Mouse (Mus musculus): ENCODE data around the gene Ifna14. TPM values are rescaled to one million over a fixed set of nuclear protein-coding genes. Genes with fewer than 3 reads are reported as not detected.

The Ifna14 gene
- polyA plus RNA-seq, 1 experiment = not detected

Other genes starting within 250 kb of the Ifna14 start
- gene Hacd4, start 132.9 kb downstream of the Ifna14 start, polyA plus RNA-seq (2012; rRNA removed) = 1.0 and 1.3 TPM in 2 replicates
- not detected in 2 replicates for gene Ifnb1, start 49.0 kb downstream of the Ifna14 start, polyA plus RNA-seq (2012; rRNA removed)
- gene Ifna15, start 13.6 kb downstream of the Ifna14 start, polyA plus RNA-seq (2012; rRNA removed) = not detected in 2 replicates
- not detected in 2 replicates for gene Ifna9, start 20.6 kb upstream of the Ifna14 start, polyA plus RNA-seq (2012; rRNA removed)
- not detected in 2 replicates for gene Ifna12, start 31.6 kb upstream of the Ifna14 start, polyA plus RNA-seq (2012; rRNA removed)
- not detected in 2 replicates for gene C87499, start 62.6 kb upstream of the Ifna14 start, polyA plus RNA-seq (2012; rRNA removed)
- gene Ifna13, start 72.7 kb upstream of the Ifna14 start, polyA plus RNA-seq (2012; rRNA removed) = not detected in 2 replicates
- not detected in 2 replicates for gene Ifna16, start 105.1 kb upstream of the Ifna14 start, polyA plus RNA-seq (2012; rRNA removed)
- not detected in 2 replicates for gene Ifna2, start 112.1 kb upstream of the Ifna14 start, polyA plus RNA-seq (2012; rRNA removed)
- gene Ifnab, start 119.6 kb upstream of the Ifna14 start, polyA plus RNA-seq (2012; rRNA removed) = not detected in 2 replicates
- gene Gm26566, start 150.0 kb upstream of the Ifna14 start, polyA plus RNA-seq (2012; rRNA removed) = 0.15 and 0.21 TPM in 2 replicates
- gene Klhl9, start 150.7 kb upstream of the Ifna14 start, polyA plus RNA-seq (2012; rRNA removed) = 7.2 and 12.3 TPM in 2 replicates
- gene Gm13271, start 183.1 kb upstream of the Ifna14 start, polyA plus RNA-seq (2012; rRNA removed) = not detected in 2 replicates
- not detected in 2 replicates for gene Gm13283, start 188.3 kb upstream of the Ifna14 start, polyA plus RNA-seq (2012; rRNA removed)
- gene Gm13290, start 202.0 kb upstream of the Ifna14 start, polyA plus RNA-seq (2012; rRNA removed) = not detected in 2 replicates
- gene Gm13289, start 205.1 kb upstream of the Ifna14 start, polyA plus RNA-seq (2012; rRNA removed) = not detected in 2 replicates
- gene Gm13272, start 208.1 kb upstream of the Ifna14 start, polyA plus RNA-seq (2012; rRNA removed) = not detected in 2 replicates
- gene Ifnz, start 210.3 kb upstream of the Ifna14 start, polyA plus RNA-seq (2012; rRNA removed) = not detected in 2 replicates
- not detected in 2 replicates for gene Gm13276, start 213.9 kb upstream of the Ifna14 start, polyA plus RNA-seq (2012; rRNA removed)
- not detected in 2 replicates for gene Gm13277, start 216.8 kb upstream of the Ifna14 start, polyA plus RNA-seq (2012; rRNA removed)
- not detected in 2 replicates for gene Gm13278, start 219.8 kb upstream of the Ifna14 start, polyA plus RNA-seq (2012; rRNA removed)
- not detected in 2 replicates for gene Gm13275, start 222.7 kb upstream of the Ifna14 start, polyA plus RNA-seq (2012; rRNA removed)
- not detected in 2 replicates for gene Gm13279, start 225.6 kb upstream of the Ifna14 start, polyA plus RNA-seq (2012; rRNA removed)
- gene Gm13285, start 227.9 kb upstream of the Ifna14 start, polyA plus RNA-seq (2012; rRNA removed) = not detected in 2 replicates
- gene Gm13287, start 231.5 kb upstream of the Ifna14 start, polyA plus RNA-seq (2012; rRNA removed) = not detected in 2 replicates
- not detected in 2 replicates for gene Gm13288, start 233.7 kb upstream of the Ifna14 start, polyA plus RNA-seq (2012; rRNA removed)
- gene Ifna7, start 244.4 kb upstream of the Ifna14 start, polyA plus RNA-seq (2012; rRNA removed) = not detected in 2 replicates
- gene Ifna11, start 248.2 kb upstream of the Ifna14 start, polyA plus RNA-seq (2012; rRNA removed) = not detected in 2 replicates

Measured in large intestine, adult 2 months (tissue).